Mouse (Mus musculus) small intestine, adult 2 months (tissue): ENCODE measurements around the gene Nup54. TPM values are rescaled to one million over a fixed set of nuclear protein-coding genes. Genes with fewer than 3 reads are reported as not detected.

Experiments
- H3K27ac ChIP-seq: fragments of 200-500 bp; 2 replicates; pipeline ENCODE4 v1.5.1; 2012; ENCODE audit warnings: low read depth, low read length, control low read depth, inconsistent platforms; ENCODE audit not compliant: insufficient read depth
- H3K27me3 ChIP-seq: fragments of 200-500 bp; 2 replicates; pipeline ENCODE4 v1.6.1; 2012; ENCODE audit warnings: mild to moderate bottlenecking, moderate library complexity, low read length, inconsistent platforms; ENCODE audit not compliant: control insufficient read depth, insufficient read depth
- H3K36me3 ChIP-seq: fragments of 200-500 bp; 2 replicates; pipeline ENCODE4 v1.6.1; 2012; ENCODE audit warnings: mild to moderate bottlenecking, low read length, control low read depth, inconsistent platforms; ENCODE audit not compliant: control insufficient read depth, insufficient read depth
- H3K4me1 ChIP-seq: fragments of 200-500 bp; 2 replicates; pipeline ENCODE4 v1.6.1; 2012; ENCODE audit warnings: low read length, inconsistent platforms, mixed read lengths; ENCODE audit not compliant: control insufficient read depth, insufficient read depth, insufficient read length
- H3K4me3 ChIP-seq: fragments of 200-500 bp; 2 replicates; pipeline ENCODE4 v1.5.1; 2012; ENCODE audit warnings: low read depth, mild to moderate bottlenecking, control low read depth, inconsistent platforms, low read length, moderate library complexity
- CTCF ChIP-seq: fragments of 200-500 bp; IDR thresholded peaks from 2 replicates; pipeline ENCODE4 v1.5.1; 2012; ENCODE audit warnings: low read depth, mild to moderate bottlenecking, control low read depth, inconsistent platforms, low read length, moderate library complexity, mixed read lengths; ENCODE audit not compliant: insufficient replicate concordance, insufficient read length; ENCODE audit errors: extremely low read depth
- POLR2A ChIP-seq: fragments of 200-500 bp; IDR thresholded peaks from 2 replicates; pipeline ENCODE4 v1.6.1; 2012; ENCODE audit warnings: low read depth, mild to moderate bottlenecking, control low read depth, inconsistent platforms, low read length, moderate library complexity
- WGBS: fragments of 180-500 bp; shearing (Covaris S2); methylation state at CpG from one replicate; pipeline ENCODE4 v1.1.7; 2018; 5-methylcytosine and 5-hydroxymethylcytosine counted together
- polyA plus RNA-seq: library from polyadenylated mRNA; depleted of rRNA; stranded (reverse); fragments of >200 nt; gene quantifications from 2 replicates; pipeline ENCODE4 v1.2.3, GENCODE M21; 2012

Nup54 gene
- polyA plus RNA-seq, 1 experiment, result 6.9 TPM

GRCm38 (mm10) chr5:92387433-92387832 lies 47.6 kb downstream of the Nup54 start:
- Histone ChIP-seq H3K27me3 (peaks cover 10% of the 10 kb centered on the region), H3K27ac (no peak overlapping the region), H3K36me3 (no peaks in the 10 kb centered on the region), H3K4me1 (peaks cover 3% of the 10 kb centered on the region), H3K4me3 (no peak overlapping the region)
- WGBS, result 61% methylated on average over 11 of the region's 11 CpGs
- TF ChIP-seq POLR2A (no peak), CTCF (no peak)

GRCm38 (mm10) chr5:92386643-92387042 lies 48.4 kb downstream of the Nup54 start:
- no peak for TF ChIP-seq POLR2A
- peak; percentile 26; the same call in 1 of the 2 replicates for TF ChIP-seq CTCF
- WGBS, result 23% methylated on average over 6 of the region's 6 CpGs
- H3K4me1 ChIP-seq, result peaks cover 3% of the 10 kb centered on the region; the same call in 1 of the 2 replicates
- H3K27ac ChIP-seq, result no peak overlapping the region
- peaks cover 3% of the 10 kb centered on the region for H3K27me3 ChIP-seq
- H3K4me3 ChIP-seq, result no peak overlapping the region
- no peaks in the 10 kb centered on the region for H3K36me3 ChIP-seq

- TF ChIP-seq CTCF, result no peak
- TF ChIP-seq POLR2A, result no peak
- H3K27me3 ChIP-seq, result peaks cover 3% of the 10 kb centered on the region; the same call in 1 of the 2 replicates
- H3K4me3 ChIP-seq, result no peak overlapping the region
- peaks cover 3% of the 10 kb centered on the region; the same call in 1 of the 2 replicates for H3K4me1 ChIP-seq
- H3K36me3 ChIP-seq, result no peaks in the 10 kb centered on the region
- WGBS, result 73% methylated on average over 5 of the region's 5 CpGs
- H3K27ac ChIP-seq, result no peak overlapping the region
These were observed 48.9 kb downstream of the Nup54 start for GRCm38 (mm10) chr5:92386102-92386501.

- H3K4me3 ChIP-seq, result no peak overlapping the region
- TF ChIP-seq POLR2A, result no peak
- TF ChIP-seq CTCF, result peak; percentile 60; the same call in 1 of the 2 replicates
- H3K4me1 ChIP-seq, result no peaks in the 10 kb centered on the region
- 0 out of 2 replicates have a peak, but pooled peaks cover under 1% of the 10 kb centered on the region for H3K27me3 ChIP-seq
- WGBS, result 44% methylated on average over 7 of the region's 7 CpGs
- H3K27ac ChIP-seq, result no peak overlapping the region
- H3K36me3 ChIP-seq, result no peaks in the 10 kb centered on the region
These were observed 50.2 kb downstream of the Nup54 start for GRCm38 (mm10) chr5:92384855-92385254.

GRCm38 (mm10) chr5:92383747-92384146 lies 51.3 kb downstream of the Nup54 start:
- WGBS, result 65% methylated on average over 7 of the region's 7 CpGs
- TF ChIP-seq CTCF (no peak), POLR2A (no peak)
- no peaks in the 10 kb centered on the region for H3K36me3 ChIP-seq
- H3K4me3 ChIP-seq, result no peak overlapping the region
- H3K4me1 ChIP-seq, result no peaks in the 10 kb centered on the region
- no peaks in the 10 kb centered on the region for H3K27me3 ChIP-seq
- H3K27ac ChIP-seq, result no peak overlapping the region

GRCm38 (mm10) chr5:92382349-92382679 lies 52.7 kb downstream of the Nup54 start:
- 65% methylated on average over 9 of the region's 9 CpGs for WGBS
- TF ChIP-seq POLR2A, result no peak
- TF ChIP-seq CTCF, result no peak
- H3K4me1 ChIP-seq, result no peaks in the 10 kb centered on the region
- no peak overlapping the region for H3K4me3 ChIP-seq
- no peak overlapping the region for H3K27ac ChIP-seq
- H3K36me3 ChIP-seq, result no peaks in the 10 kb centered on the region
- H3K27me3 ChIP-seq, result no peaks in the 10 kb centered on the region

- 35% methylated on average over 12 of the region's 12 CpGs for WGBS
- Histone ChIP-seq H3K27me3 (no peaks in the 10 kb centered on the region), H3K4me3 (no peak overlapping the region), H3K36me3 (no peaks in the 10 kb centered on the region), H3K27ac (no peak overlapping the region), H3K4me1 (no peaks in the 10 kb centered on the region)
- TF ChIP-seq POLR2A, result no peak
- TF ChIP-seq CTCF, result peak; percentile 46; the same call in 1 of the 2 replicates
These were observed 53.3 kb downstream of the Nup54 start for GRCm38 (mm10) chr5:92381550-92382348.
